Mouse (Mus musculus) stomach, postnatal 0 days (tissue): Measurements from ENCODE around the gene Reln. TPM values are rescaled to one million over a fixed set of nuclear protein-coding genes. Genes with fewer than 3 reads are reported as not detected.

Experiments used
- ATAC-seq: fragments of 200-750 bp; cut with Nextera tagmentation; 2 replicates; pipeline ENCODE4 v1.8.0; 2017; ENCODE audit not compliant: low FRiP score, low TSS enrichment
- DNase-seq: peaks from one replicate; pipeline ENCODE4 v3.0.0-alpha.2; 2016; ENCODE audit warnings: low spot score
- H3K27ac ChIP-seq: fragments of 300-500 bp; sonication (generic); replicated peaks from 2 replicates; pipeline ENCODE4 v1.5.1; 2014; ENCODE audit warnings: mild to moderate bottlenecking, control low read depth
- H3K27me3 ChIP-seq: fragments of 300-500 bp; sonication (generic); 2 replicates; pipeline ENCODE4 v1.6.1; 2014; ENCODE audit warnings: low read length; ENCODE audit not compliant: control insufficient read depth, insufficient read depth
- H3K36me3 ChIP-seq: fragments of 300-500 bp; sonication (generic); 2 replicates; pipeline ENCODE4 v1.6.1; 2014; ENCODE audit warnings: low read length, mixed read lengths; ENCODE audit not compliant: control insufficient read depth, insufficient read depth
- H3K4me1 ChIP-seq: fragments of 300-500 bp; sonication (generic); replicated peaks from 2 replicates; pipeline ENCODE4 v1.6.1; 2014; ENCODE audit warnings: antibody characterized with exemption; ENCODE audit not compliant: control insufficient read depth, insufficient read depth
- H3K4me2 ChIP-seq: fragments of 300-500 bp; sonication (generic); replicated peaks from 2 replicates; pipeline ENCODE4 v1.6.1; 2014; ENCODE audit warnings: low read depth, mild to moderate bottlenecking, control low read depth, moderate library complexity
- H3K4me3 ChIP-seq: fragments of 300-500 bp; sonication (generic); 2 replicates; pipeline ENCODE4 v1.5.1; 2014; ENCODE audit warnings: low read depth, low read length, control low read depth
- H3K9ac ChIP-seq: fragments of 300-500 bp; sonication (generic); 2 replicates; pipeline ENCODE4 v1.6.1; 2014; ENCODE audit warnings: mild to moderate bottlenecking, low read length, control low read depth, mixed read lengths
- H3K9me3 ChIP-seq: fragments of 300-500 bp; sonication (generic); 2 replicates; pipeline ENCODE4 v1.6.1; 2016; ENCODE audit warnings: low read length; ENCODE audit not compliant: control insufficient read depth
- CTCF ChIP-seq: IDR thresholded peaks from 2 replicates; pipeline ENCODE4 v1.5.1; 2016; ENCODE audit warnings: antibody characterized with exemption, low read depth, mild to moderate bottlenecking, moderate library complexity
- EP300 ChIP-seq: optimal IDR thresholded peaks from 2 replicates; pipeline ENCODE3; 2016; ENCODE audit warnings: antibody characterized with exemption
- WGBS: fragments of 180-500 bp; shearing (Covaris S2); extraction: QIAGEN DNeasy Blood & Tissue Kit; methylation state at CpG from one replicate; pipeline ENCODE4 v1.1.7; 2014; 5-methylcytosine and 5-hydroxymethylcytosine counted together
- polyA plus RNA-seq: library from polyadenylated mRNA; unstranded; fragments of >200 nt; fragmentation: Nextera tagmentation; extraction: Ambion mirVana; gene quantifications from 2 replicates; pipeline ENCODE4 v1.2.1, GENCODE M21; 2015

Gene Reln
- polyA plus RNA-seq, 1 experiment from 2014 or later, result 1.6 TPM

- Histone ChIP-seq H3K9ac (no peak overlapping the region), H3K27me3 (no peaks in the 10 kb centered on the region), H3K4me2 (no peak overlapping the region), H3K9me3 (no peaks in the 10 kb centered on the region), H3K27ac (no peak overlapping the region), H3K36me3 (no peaks in the 10 kb centered on the region), H3K4me3 (no peak overlapping the region), H3K4me1 (no peaks in the 10 kb centered on the region)
- DNase-seq, result no peak
- no peak for TF ChIP-seq CTCF
- no peak for TF ChIP-seq EP300
- no peak for ATAC-seq
- 85% methylated on average over 5 of the region's 5 CpGs for WGBS
These were observed 408.4 kb downstream of the Reln start for GRCm38 (mm10) chr5:21936096-21936495.

DNA sequence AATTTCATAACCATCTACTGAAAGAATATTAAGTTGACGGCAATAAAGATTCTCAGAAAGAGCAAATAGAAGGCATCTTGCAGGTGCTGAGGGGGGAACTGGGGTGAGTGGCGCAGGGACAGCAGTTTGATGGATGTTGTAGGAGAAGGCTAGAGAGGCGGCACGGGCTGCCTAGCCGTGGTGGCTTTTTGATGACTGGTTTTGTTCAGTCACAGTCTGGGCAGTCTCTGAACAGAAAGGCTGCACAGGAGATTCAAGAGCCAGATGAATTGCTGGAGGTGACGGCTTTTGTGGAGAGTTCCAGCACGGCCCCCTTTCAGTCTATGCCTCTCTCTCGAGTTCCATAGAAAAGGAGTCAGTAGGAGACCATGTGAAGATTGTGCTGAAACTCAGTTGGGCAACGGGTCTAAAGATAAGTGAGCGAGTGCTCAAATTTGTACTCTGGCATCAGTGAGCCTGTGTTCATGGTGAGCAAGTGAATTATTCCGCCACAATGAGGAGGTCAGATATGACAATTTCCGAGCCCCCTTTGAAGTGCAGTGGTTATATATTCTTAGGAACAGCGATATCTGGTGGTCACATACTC, 409.6 kb downstream of the Reln start:
- 70% methylated on average over 13 of the region's 13 CpGs for WGBS
- Histone ChIP-seq H3K9me3 (no peaks in the 10 kb centered on the region), H3K27me3 (no peaks in the 10 kb centered on the region), H3K9ac (no peak overlapping the region), H3K4me1 (no peaks in the 10 kb centered on the region), H3K4me3 (no peak overlapping the region), H3K27ac (no peak overlapping the region), H3K36me3 (no peaks in the 10 kb centered on the region), H3K4me2 (no peak overlapping the region)
- ATAC-seq (no peak), DNase-seq (no peak)
- TF ChIP-seq CTCF (no peak), EP300 (no peak)

DNA sequence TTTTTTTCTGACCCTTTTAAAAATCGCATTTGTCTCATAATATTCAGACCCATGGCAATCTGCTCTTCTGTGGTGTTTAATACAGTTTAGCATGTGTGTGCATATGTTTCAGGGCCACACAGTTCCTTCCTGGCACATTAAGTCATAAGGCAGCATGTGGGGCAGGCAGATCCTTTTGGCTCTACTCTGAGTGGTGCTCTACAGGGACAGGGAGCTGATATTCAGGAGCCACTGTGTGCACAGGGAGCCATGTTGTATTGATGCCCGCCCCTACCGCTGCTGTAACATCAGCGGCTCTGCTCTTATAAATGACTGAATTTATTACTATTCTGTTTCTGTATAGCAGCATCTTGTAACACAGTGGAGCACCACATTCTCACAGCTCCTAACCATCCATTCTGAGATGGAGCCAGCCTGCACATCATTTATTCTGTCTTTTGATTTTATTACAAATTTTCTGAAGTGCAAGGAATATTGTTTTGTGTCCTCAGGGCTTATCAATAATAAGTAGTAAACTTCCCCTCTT, 410.3 kb downstream of the Reln start:
- no peak overlapping the region for H3K9ac ChIP-seq
- H3K27me3 ChIP-seq, result no peaks in the 10 kb centered on the region
- H3K9me3 ChIP-seq, result no peaks in the 10 kb centered on the region
- no peak for TF ChIP-seq CTCF
- H3K4me2 ChIP-seq, result no peak overlapping the region
- no peak for ATAC-seq
- H3K4me3 ChIP-seq, result no peak overlapping the region
- H3K4me1 ChIP-seq, result no peaks in the 10 kb centered on the region
- no peak for DNase-seq
- H3K36me3 ChIP-seq, result no peaks in the 10 kb centered on the region
- 86% methylated on average over 4 of the region's 4 CpGs for WGBS
- no peak overlapping the region for H3K27ac ChIP-seq

- no peak for ATAC-seq
- Histone ChIP-seq H3K4me2 (no peak overlapping the region), H3K36me3 (no peaks in the 10 kb centered on the region), H3K27ac (no peak overlapping the region), H3K9ac (no peak overlapping the region), H3K27me3 (no peaks in the 10 kb centered on the region), H3K9me3 (no peaks in the 10 kb centered on the region), H3K4me3 (no peak overlapping the region), H3K4me1 (no peaks in the 10 kb centered on the region)
- TF ChIP-seq CTCF, result no peak
- TF ChIP-seq EP300, result no peak
- DNase-seq, result no peak
- WGBS, result 66% methylated on average over 8 of the region's 8 CpGs
These were observed 411.0 kb downstream of the Reln start for GRCm38 (mm10) chr5:21933340-21934075.

GRCm38 (mm10) chr5:21931151-21931550, 413.4 kb downstream of the Reln start:
- ATAC-seq, result no peak
- no peak for DNase-seq
- Histone ChIP-seq H3K9ac (no peak overlapping the region), H3K9me3 (no peaks in the 10 kb centered on the region), H3K4me1 (no peaks in the 10 kb centered on the region), H3K36me3 (no peaks in the 10 kb centered on the region), H3K4me2 (no peak overlapping the region), H3K27me3 (no peaks in the 10 kb centered on the region), H3K4me3 (no peak overlapping the region), H3K27ac (no peak overlapping the region)
- WGBS, result 62% methylated on average over 4 of the region's 4 CpGs
- no peak for TF ChIP-seq EP300
- no peak for TF ChIP-seq CTCF

DNA sequence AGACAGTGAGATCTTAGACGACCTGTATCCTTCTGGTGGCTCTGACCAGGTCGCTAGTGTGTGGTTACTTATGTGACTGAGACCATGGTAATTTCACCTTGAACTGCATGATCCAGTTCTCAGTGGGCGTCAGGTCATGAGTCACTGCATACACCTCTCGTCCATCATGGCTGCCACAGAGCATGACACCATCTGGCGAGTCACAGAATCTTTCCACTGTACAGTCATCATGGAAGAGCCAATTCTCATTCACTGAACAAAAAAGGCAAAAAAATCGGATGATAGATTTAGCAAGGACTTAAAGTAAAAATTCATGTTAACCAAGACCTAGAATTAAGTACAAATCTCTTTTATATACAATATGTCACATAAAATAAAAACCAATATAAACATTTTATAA, 424.2 kb downstream of the Reln start:
- Histone ChIP-seq H3K4me1 (no peaks in the 10 kb centered on the region), H3K36me3 (no peaks in the 10 kb centered on the region), H3K27ac (no peak overlapping the region), H3K9me3 (no peaks in the 10 kb centered on the region), H3K9ac (no peak overlapping the region), H3K4me2 (no peak overlapping the region), H3K4me3 (no peak overlapping the region), H3K27me3 (no peaks in the 10 kb centered on the region)
- DNase-seq (no peak), ATAC-seq (no peak)
- WGBS, result 67% methylated on average over 6 of the region's 6 CpGs
- TF ChIP-seq CTCF (no peak), EP300 (no peak)
